Mouse (Mus musculus): ENCODE measurements around the gene Pigk.

DNA sequence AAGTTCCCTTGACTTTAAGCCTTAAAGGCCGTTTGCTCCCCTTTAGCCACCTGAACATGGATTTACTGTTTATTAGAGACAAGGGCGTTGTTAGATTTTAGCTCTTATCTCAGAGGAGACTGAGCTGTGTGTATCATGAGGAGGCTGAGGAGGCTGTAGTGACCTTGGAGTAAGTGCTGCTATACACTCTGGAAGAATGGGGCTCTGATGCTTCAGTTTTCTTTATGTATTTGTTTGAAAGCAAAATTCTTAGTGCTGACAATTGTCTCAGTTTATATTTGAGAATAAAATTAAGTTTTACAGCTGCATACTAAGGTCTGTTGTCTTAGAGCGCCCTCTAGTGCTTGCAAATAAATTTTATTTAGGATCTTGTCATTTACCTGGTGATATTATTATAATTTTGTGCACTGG lies 35.6 kb downstream of the Pigk start:
- TF ChIP-seq CTCF (IDR thresholded peaks at IDR 0.05; ENCODE audit: low read depth) (peak; percentile 78), EP300 (IDR thresholded peaks at IDR 0.05; ENCODE audit: low read depth) (no peak)
